Mouse (Mus musculus): ENCODE data around the gene Plppr2. TPM values are rescaled to one million over a fixed set of nuclear protein-coding genes. Genes with fewer than 3 reads are reported as not detected.
A peak's percentile ranks its signal among the peaks of the same experiment; 100 is the strongest.

Plppr2 gene
- polyA plus RNA-seq, 1 experiment from 2014 or later = 47.3 TPM

- peak; percentile 88 for DNase-seq (ENCODE audit: low spot score)
- H3K9me3 ChIP-seq (replicated peaks; ENCODE audit: control insufficient read depth, low read length) = no peaks in the 10 kb centered on the region
- no peak for ATAC-seq
- H3K9ac ChIP-seq (ENCODE audit: low read length) = no peak overlapping the region
- WGBS = 6% methylated on average over 3 of the region's 3 CpGs
- H3K27me3 ChIP-seq (replicated peaks; ENCODE audit: control insufficient read depth, insufficient read depth, low read length) = no peaks in the 10 kb centered on the region
- H3K27ac ChIP-seq (ENCODE audit: low read depth, low read length) = peak overlapping the region; percentile 74
- peaks cover 8% of the 10 kb centered on the region for H3K4me1 ChIP-seq (ENCODE audit: control insufficient read depth, insufficient read depth, low read length)
- peak overlapping the region; percentile 26 for H3K4me2 ChIP-seq (ENCODE audit: low read length)
- no peaks in the 10 kb centered on the region; the same call in 1 of the 2 replicates for H3K36me3 ChIP-seq (ENCODE audit: control insufficient read depth, insufficient read depth, low read length)
- H3K4me3 ChIP-seq (ENCODE audit: low read depth, low read length) = no peak overlapping the region
Observed at GRCm38 (mm10) chr9:21953600-21953999, 16.8 kb downstream of the Plppr2 start.

- H3K4me3 ChIP-seq (ENCODE audit: low read depth, low read length) = 0 out of 2 replicates have a peak overlapping the region, but pooled peaks have one; percentile 63
- no peaks in the 10 kb centered on the region for H3K9me3 ChIP-seq (replicated peaks; ENCODE audit: control insufficient read depth, low read length)
- ATAC-seq (no peak), DNase-seq (ENCODE audit: low spot score) (no peak)
- no peaks in the 10 kb centered on the region; the same call in 1 of the 2 replicates for H3K36me3 ChIP-seq (ENCODE audit: control insufficient read depth, insufficient read depth, low read length)
- H3K27me3 ChIP-seq (replicated peaks; ENCODE audit: control insufficient read depth, insufficient read depth, low read length) = peaks cover 5% of the 10 kb centered on the region
- peak overlapping the region; percentile 59; the same call in 1 of the 2 replicates for H3K4me2 ChIP-seq (ENCODE audit: low read length)
- peaks cover 8% of the 10 kb centered on the region for H3K4me1 ChIP-seq (ENCODE audit: control insufficient read depth, insufficient read depth, low read length)
- WGBS = 83% methylated on average over 3 of the region's 3 CpGs
- no peak overlapping the region for H3K27ac ChIP-seq (ENCODE audit: low read depth, low read length)
- no peak overlapping the region for H3K9ac ChIP-seq (ENCODE audit: low read length)
Observed at GRCm38 (mm10) chr9:21954635-21955034, 17.8 kb downstream of the Plppr2 start.

GRCm38 (mm10) chr9:21955225-21955569 is 18.4 kb downstream of the Plppr2 start:
- ATAC-seq (peak; percentile 61), DNase-seq (ENCODE audit: low spot score) (no peak)
- Histone ChIP-seq H3K9ac (ENCODE audit: low read length) (peak overlapping the region; percentile 50; the same call in 1 of the 2 replicates), H3K4me3 (ENCODE audit: low read depth, low read length) (peak overlapping the region; percentile 63), H3K9me3 (replicated peaks; ENCODE audit: control insufficient read depth, low read length) (no peaks in the 10 kb centered on the region), H3K4me1 (ENCODE audit: control insufficient read depth, insufficient read depth, low read length) (peaks cover 8% of the 10 kb centered on the region), H3K27ac (ENCODE audit: low read depth, low read length) (peak overlapping the region; percentile 93; the same call in 1 of the 2 replicates), H3K36me3 (ENCODE audit: control insufficient read depth, insufficient read depth, low read length) (no peaks in the 10 kb centered on the region; the same call in 1 of the 2 replicates), H3K4me2 (ENCODE audit: low read length) (peak overlapping the region; percentile 59), H3K27me3 (replicated peaks; ENCODE audit: control insufficient read depth, insufficient read depth, low read length) (peaks cover 11% of the 10 kb centered on the region)
- 2% methylated on average over 18 of the region's 18 CpGs for WGBS

GRCm38 (mm10) chr9:21955570-21956281 is 18.9 kb downstream of the Plppr2 start, which contains the start of gene Swsap1:
TSS of gene Swsap1 (plus strand) at chr9:21955755.
- H3K27me3 ChIP-seq (replicated peaks; ENCODE audit: control insufficient read depth, insufficient read depth, low read length) = peaks cover 16% of the 10 kb centered on the region
- DNase-seq (ENCODE audit: low spot score) = peak; percentile 99
- H3K9ac ChIP-seq (ENCODE audit: low read length) = peak within 1 kb of the TSS; percentile 78
- H3K9me3 ChIP-seq (replicated peaks; ENCODE audit: control insufficient read depth, low read length) = no peaks in the 10 kb centered on the region
- peak within 1 kb of the TSS; percentile 93 for H3K27ac ChIP-seq (ENCODE audit: low read depth, low read length)
- under 1% methylated on average over 52 of the region's 54 CpGs for WGBS
- peak within 1 kb of the TSS; percentile 63 for H3K4me3 ChIP-seq (ENCODE audit: low read depth, low read length)
- H3K36me3 ChIP-seq (ENCODE audit: control insufficient read depth, insufficient read depth, low read length) = no peaks in the 10 kb centered on the region; the same call in 1 of the 2 replicates
- ATAC-seq = peak; percentile 98
- peak within 1 kb of the TSS; percentile 71 for H3K4me2 ChIP-seq (ENCODE audit: low read length)
- peaks cover 8% of the 10 kb centered on the region for H3K4me1 ChIP-seq (ENCODE audit: control insufficient read depth, insufficient read depth, low read length)

- DNase-seq (ENCODE audit: low spot score) (no peak), ATAC-seq (no peak)
- no peak overlapping the region for H3K4me2 ChIP-seq (ENCODE audit: low read length)
- no peak overlapping the region for H3K4me3 ChIP-seq (ENCODE audit: low read depth, low read length)
- no peak overlapping the region for H3K27ac ChIP-seq (ENCODE audit: low read depth, low read length)
- no peaks in the 10 kb centered on the region; the same call in 1 of the 2 replicates for H3K36me3 ChIP-seq (ENCODE audit: control insufficient read depth, insufficient read depth, low read length)
- H3K9me3 ChIP-seq (replicated peaks; ENCODE audit: control insufficient read depth, low read length) = no peaks in the 10 kb centered on the region
- no peak overlapping the region for H3K9ac ChIP-seq (ENCODE audit: low read length)
- peaks cover 42% of the 10 kb centered on the region for H3K27me3 ChIP-seq (replicated peaks; ENCODE audit: control insufficient read depth, insufficient read depth, low read length)
- 85% methylated on average over 5 of the region's 5 CpGs for WGBS
- H3K4me1 ChIP-seq (ENCODE audit: control insufficient read depth, insufficient read depth, low read length) = peaks cover 18% of the 10 kb centered on the region
Observed at GRCm38 (mm10) chr9:21958372-21958771, 21.5 kb downstream of the Plppr2 start.

GRCm38 (mm10) chr9:21959244-21959643 is 22.4 kb downstream of the Plppr2 start:
- no peak overlapping the region for H3K27ac ChIP-seq (ENCODE audit: low read depth, low read length)
- ATAC-seq (no peak), DNase-seq (ENCODE audit: low spot score) (no peak)
- H3K4me1 ChIP-seq (ENCODE audit: control insufficient read depth, insufficient read depth, low read length) = peaks cover 18% of the 10 kb centered on the region
- peaks cover 48% of the 10 kb centered on the region for H3K27me3 ChIP-seq (replicated peaks; ENCODE audit: control insufficient read depth, insufficient read depth, low read length)
- H3K36me3 ChIP-seq (ENCODE audit: control insufficient read depth, insufficient read depth, low read length) = no peaks in the 10 kb centered on the region; the same call in 1 of the 2 replicates
- no peak overlapping the region for H3K9ac ChIP-seq (ENCODE audit: low read length)
- WGBS = 92% methylated on average over 7 of the region's 7 CpGs
- no peak overlapping the region for H3K4me3 ChIP-seq (ENCODE audit: low read depth, low read length)
- H3K9me3 ChIP-seq (replicated peaks; ENCODE audit: control insufficient read depth, low read length) = no peaks in the 10 kb centered on the region
- H3K4me2 ChIP-seq (ENCODE audit: low read length) = no peak overlapping the region

GRCm38 (mm10) chr9:21960135-21960534 is 23.3 kb downstream of the Plppr2 start:
- H3K4me1 ChIP-seq (ENCODE audit: control insufficient read depth, insufficient read depth, low read length) = peaks cover 18% of the 10 kb centered on the region
- peaks cover 48% of the 10 kb centered on the region for H3K27me3 ChIP-seq (replicated peaks; ENCODE audit: control insufficient read depth, insufficient read depth, low read length)
- H3K9ac ChIP-seq (ENCODE audit: low read length) = no peak overlapping the region
- no peak overlapping the region for H3K27ac ChIP-seq (ENCODE audit: low read depth, low read length)
- 47% methylated on average over 9 of the region's 9 CpGs for WGBS
- no peak overlapping the region for H3K4me2 ChIP-seq (ENCODE audit: low read length)
- no peak overlapping the region for H3K4me3 ChIP-seq (ENCODE audit: low read depth, low read length)
- no peaks in the 10 kb centered on the region for H3K9me3 ChIP-seq (replicated peaks; ENCODE audit: control insufficient read depth, low read length)
- DNase-seq (ENCODE audit: low spot score) = no peak
- ATAC-seq = no peak
- H3K36me3 ChIP-seq (ENCODE audit: control insufficient read depth, insufficient read depth, low read length) = no peaks in the 10 kb centered on the region; the same call in 1 of the 2 replicates

DNA sequence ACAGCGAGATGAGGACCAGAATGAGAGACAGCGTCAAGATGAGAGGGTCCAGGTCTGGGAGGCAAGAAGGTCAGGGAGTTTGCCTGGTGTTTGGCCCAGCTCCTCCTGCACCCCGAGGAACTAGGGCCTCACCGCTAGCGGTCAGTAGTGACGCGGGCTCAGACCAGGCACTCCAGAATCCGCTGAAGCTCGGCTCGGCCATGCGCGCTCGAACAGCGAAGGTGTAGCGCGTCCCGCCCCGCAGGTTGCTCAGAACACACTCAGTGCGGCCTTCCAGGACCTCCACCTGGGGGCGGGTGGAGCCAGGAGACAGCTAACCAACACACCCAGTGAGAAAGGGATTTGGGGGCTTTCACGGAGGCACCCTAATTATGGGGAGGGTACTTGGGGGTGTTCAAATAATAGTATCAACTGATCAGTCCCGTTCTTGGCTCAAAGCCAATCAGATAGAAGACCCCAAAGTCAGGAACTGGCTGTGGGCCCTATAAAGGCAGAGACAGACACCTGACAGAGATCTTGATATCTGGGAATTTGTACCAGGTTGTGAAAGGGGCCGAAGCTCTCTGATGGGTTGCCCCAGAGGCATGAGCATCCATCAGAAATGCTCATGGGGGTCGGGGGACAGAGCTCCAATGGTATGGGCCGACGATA is 23.9 kb downstream of the Plppr2 start:
- H3K4me2 ChIP-seq (ENCODE audit: low read length) = no peak overlapping the region
- DNase-seq (ENCODE audit: low spot score) (no peak), ATAC-seq (no peak)
- peaks cover 18% of the 10 kb centered on the region for H3K4me1 ChIP-seq (ENCODE audit: control insufficient read depth, insufficient read depth, low read length)
- H3K4me3 ChIP-seq (ENCODE audit: low read depth, low read length) = no peak overlapping the region
- H3K36me3 ChIP-seq (ENCODE audit: control insufficient read depth, insufficient read depth, low read length) = no peaks in the 10 kb centered on the region; the same call in 1 of the 2 replicates
- WGBS = 9% methylated on average over 26 of the region's 26 CpGs
- no peak overlapping the region for H3K27ac ChIP-seq (ENCODE audit: low read depth, low read length)
- peaks cover 48% of the 10 kb centered on the region for H3K27me3 ChIP-seq (replicated peaks; ENCODE audit: control insufficient read depth, insufficient read depth, low read length)
- H3K9ac ChIP-seq (ENCODE audit: low read length) = no peak overlapping the region
- H3K9me3 ChIP-seq (replicated peaks; ENCODE audit: control insufficient read depth, low read length) = no peaks in the 10 kb centered on the region

Measured in forebrain, embryonic 14.5 days (tissue).